Mouse (Mus musculus) embryonic facial prominence, embryonic 11.5 days (tissue): ENCODE results near the gene Tacc2. TPM values are rescaled to one million over a fixed set of nuclear protein-coding genes. Genes with fewer than 3 reads are reported as not detected.

Experiments
- ATAC-seq: fragments of 200-750 bp; cut with Nextera tagmentation; replicated peaks from 2 replicates; pipeline ENCODE4 v1.8.0; 2017; ENCODE audit warnings: low read depth; ENCODE audit not compliant: insufficient number of reproducible peaks, low FRiP score, low TSS enrichment
- DNase-seq: peaks from one replicate; pipeline ENCODE4 v3.0.0-alpha.2; 2015; ENCODE audit warnings: low spot score
- H3K27ac ChIP-seq: fragments of 300-500 bp; sonication (generic); replicated peaks from 2 replicates; pipeline ENCODE4 v1.5.1; 2014; ENCODE audit warnings: mild to moderate bottlenecking, low read depth, low read length, control low read depth
- H3K27me3 ChIP-seq: fragments of 300-500 bp; sonication (generic); 2 replicates; pipeline ENCODE4 v1.6.1; 2014; ENCODE audit warnings: mild to moderate bottlenecking, low read length, moderate library complexity, mixed read lengths; ENCODE audit not compliant: control insufficient read depth, insufficient read depth
- H3K36me3 ChIP-seq: fragments of 300-500 bp; sonication (generic); replicated peaks from 2 replicates; pipeline ENCODE4 v1.6.1; 2014; ENCODE audit warnings: low read depth, mild to moderate bottlenecking, low read length, moderate library complexity, mixed read lengths; ENCODE audit not compliant: control insufficient read depth, insufficient read depth
- H3K4me1 ChIP-seq: fragments of 300-500 bp; sonication (generic); 2 replicates; pipeline ENCODE4 v1.6.1; 2014; ENCODE audit warnings: low read length, mixed read lengths; ENCODE audit not compliant: control insufficient read depth, insufficient read depth
- H3K4me2 ChIP-seq: fragments of 300-500 bp; sonication (generic); 2 replicates; pipeline ENCODE4 v1.6.1; 2014; ENCODE audit warnings: low read depth, mild to moderate bottlenecking, control low read depth, low read length, moderate library complexity
- H3K4me3 ChIP-seq: fragments of 300-500 bp; sonication (generic); 2 replicates; pipeline ENCODE4 v1.5.1; 2014; ENCODE audit warnings: low read depth, low read length, control low read depth
- H3K9ac ChIP-seq: fragments of 300-500 bp; sonication (generic); replicated peaks from 2 replicates; pipeline ENCODE4 v1.6.1; 2014; ENCODE audit warnings: mild to moderate bottlenecking, control low read depth, low read length
- H3K9me3 ChIP-seq: fragments of 300-500 bp; sonication (generic); replicated peaks from 2 replicates; pipeline ENCODE4 v1.6.1; 2016; ENCODE audit warnings: mild to moderate bottlenecking, low read length, inconsistent platforms, mixed read lengths; ENCODE audit not compliant: control insufficient read depth
- WGBS: fragments of 180-500 bp; shearing (Covaris S2); extraction: QIAGEN DNeasy Blood & Tissue Kit; methylation state at CpG from one replicate; pipeline ENCODE4 v1.1.7; 2014; 5-methylcytosine and 5-hydroxymethylcytosine counted together
- polyA plus RNA-seq: library from polyadenylated mRNA; unstranded; fragments of >200 nt; fragmentation: Nextera tagmentation; extraction: Ambion mirVana; gene quantifications from 2 replicates; pipeline ENCODE4 v1.2.1, GENCODE M21; 2014

The Tacc2 gene
- polyA plus RNA-seq, 1 experiment from 2014 or later, result 39.9 TPM

DNA sequence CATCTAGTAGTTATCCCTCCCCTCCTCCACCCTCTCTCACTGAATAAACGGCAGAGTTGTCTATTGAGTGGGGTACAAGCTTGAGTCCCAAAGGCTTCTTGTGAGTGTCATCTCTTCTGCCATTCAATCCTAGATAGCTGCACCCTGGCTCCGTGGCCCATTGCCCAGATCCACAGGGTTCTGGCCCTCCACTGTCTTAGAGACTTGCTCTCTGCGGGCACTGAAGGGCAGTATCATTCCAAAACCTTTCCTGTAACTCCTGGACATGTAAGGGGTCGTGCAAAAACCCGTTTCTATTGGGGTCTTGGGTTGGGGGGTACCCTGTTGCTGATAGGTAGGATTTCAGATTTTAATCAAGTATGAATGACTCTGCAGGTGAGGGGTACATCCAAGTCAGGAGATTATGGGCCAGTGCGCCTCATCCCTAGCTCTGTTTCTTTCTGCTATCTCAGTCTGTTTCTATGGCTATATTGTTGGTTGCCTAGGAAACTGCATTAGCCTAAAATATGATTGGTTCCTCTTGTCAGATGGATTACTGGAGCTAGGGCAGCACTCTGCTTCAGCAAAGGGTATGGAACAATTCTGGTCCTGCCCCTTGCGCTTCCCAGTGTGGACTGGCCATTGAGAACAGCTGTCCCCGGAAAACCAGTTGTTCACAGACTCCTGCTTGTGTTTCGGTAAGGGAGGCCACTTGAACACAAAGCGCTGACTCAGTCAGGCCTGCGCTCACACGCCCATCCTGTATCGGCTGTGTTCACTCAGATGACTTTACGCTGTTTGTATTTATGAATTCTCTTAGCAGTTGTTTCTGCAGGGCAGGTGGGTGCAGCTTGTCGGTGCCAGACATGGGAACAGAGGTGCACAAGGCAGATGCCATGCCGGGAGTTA is 119.4 kb downstream of the Tacc2 start:
- Histone ChIP-seq H3K36me3 (no peaks in the 10 kb centered on the region), H3K4me1 (peaks cover 8% of the 10 kb centered on the region; the same call in 1 of the 2 replicates)
- WGBS, result 84% methylated on average over 16 of the region's 16 CpGs

GRCm38 (mm10) chr7:130698480-130698879 is 121.2 kb downstream of the Tacc2 start:
- Histone ChIP-seq H3K27me3 (no peaks in the 10 kb centered on the region), H3K9me3 (no peaks in the 10 kb centered on the region), H3K27ac (no peak overlapping the region), H3K4me2 (no peak overlapping the region), H3K9ac (no peak overlapping the region), H3K4me3 (no peak overlapping the region), H3K4me1 (peaks cover 6% of the 10 kb centered on the region; the same call in 1 of the 2 replicates), H3K36me3 (no peaks in the 10 kb centered on the region)
- ATAC-seq (no peak), DNase-seq (no peak)

More for the DNA sequence above, 119.4 kb downstream of the Tacc2 start:
- Histone ChIP-seq H3K9me3 (no peaks in the 10 kb centered on the region), H3K27ac (no peak overlapping the region), H3K4me3 (no peak overlapping the region), H3K27me3 (no peaks in the 10 kb centered on the region), H3K9ac (no peak overlapping the region), H3K4me2 (no peak overlapping the region)
- ATAC-seq (no peak), DNase-seq (no peak)

DNA sequence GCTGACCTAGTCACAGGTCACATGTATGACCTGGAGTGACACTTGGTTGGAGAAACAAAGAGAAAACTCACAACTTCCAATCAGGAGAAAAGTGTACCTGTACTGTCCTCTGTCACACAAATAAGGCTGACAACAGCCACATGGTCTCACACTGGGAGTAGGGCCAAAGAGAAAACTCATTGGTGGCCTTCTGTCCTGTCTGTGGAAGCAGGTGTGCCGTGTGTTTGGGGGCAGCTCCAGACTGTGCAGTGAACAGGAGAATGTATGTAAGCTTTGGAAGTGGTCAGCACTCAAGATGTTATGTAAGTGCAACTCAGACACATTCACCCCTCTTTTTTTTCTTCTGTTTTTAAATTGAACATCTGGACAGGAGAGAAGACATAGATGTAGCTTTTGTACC is 124.1 kb downstream of the Tacc2 start:
- WGBS, result 90% methylated on average over 1 of the region's 1 CpGs
- Histone ChIP-seq H3K9me3 (no peaks in the 10 kb centered on the region), H3K4me3 (no peak overlapping the region), H3K4me2 (no peak overlapping the region), H3K36me3 (no peaks in the 10 kb centered on the region), H3K4me1 (no peaks in the 10 kb centered on the region), H3K9ac (no peak overlapping the region), H3K27ac (no peak overlapping the region), H3K27me3 (no peaks in the 10 kb centered on the region)
- no peak for DNase-seq
- ATAC-seq, result no peak

- H3K4me2 ChIP-seq, result no peak overlapping the region
- no peaks in the 10 kb centered on the region for H3K36me3 ChIP-seq
- ATAC-seq (no peak), DNase-seq (no peak)
- H3K4me3 ChIP-seq, result no peak overlapping the region
- H3K4me1 ChIP-seq, result no peaks in the 10 kb centered on the region
- H3K9ac ChIP-seq, result no peak overlapping the region
- no peaks in the 10 kb centered on the region for H3K9me3 ChIP-seq
- no peaks in the 10 kb centered on the region for H3K27me3 ChIP-seq
- no peak overlapping the region for H3K27ac ChIP-seq
- 84% methylated on average over 2 of the region's 2 CpGs for WGBS
Measured at GRCm38 (mm10) chr7:130705230-130705629, 128.0 kb downstream of the Tacc2 start.

DNA sequence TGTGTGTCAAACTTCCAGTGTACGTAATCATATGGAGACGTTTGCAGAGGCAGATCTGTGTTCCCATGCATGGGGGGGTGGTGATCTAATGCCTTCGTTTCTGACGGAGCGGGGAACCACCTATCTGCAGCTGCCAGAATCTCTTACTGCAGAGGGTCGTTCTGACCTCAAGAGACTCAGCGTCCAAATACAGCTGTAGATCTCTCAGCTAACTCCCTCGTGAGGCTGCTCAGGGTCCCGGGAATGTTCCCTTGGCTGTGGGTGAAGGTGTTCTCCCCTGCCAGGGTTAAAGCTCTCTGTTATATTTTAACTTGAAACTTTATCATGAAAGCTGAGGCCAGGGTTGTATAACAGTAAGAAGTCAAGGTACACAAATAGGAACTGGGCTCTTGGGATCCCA is 131.7 kb downstream of the Tacc2 start:
- ATAC-seq (no peak), DNase-seq (no peak)
- 67% methylated on average over 9 of the region's 9 CpGs for WGBS
- Histone ChIP-seq H3K9me3 (no peaks in the 10 kb centered on the region), H3K4me2 (no peak overlapping the region), H3K4me1 (no peaks in the 10 kb centered on the region), H3K27ac (no peak overlapping the region), H3K36me3 (no peaks in the 10 kb centered on the region), H3K9ac (no peak overlapping the region), H3K4me3 (no peak overlapping the region), H3K27me3 (no peaks in the 10 kb centered on the region)

GRCm38 (mm10) chr7:130709372-130710274 is 132.4 kb downstream of the Tacc2 start:
- DNase-seq, result no peak
- Histone ChIP-seq H3K9ac (no peak overlapping the region), H3K36me3 (no peaks in the 10 kb centered on the region), H3K4me1 (no peaks in the 10 kb centered on the region), H3K4me3 (no peak overlapping the region), H3K27ac (no peak overlapping the region), H3K9me3 (no peaks in the 10 kb centered on the region), H3K27me3 (no peaks in the 10 kb centered on the region), H3K4me2 (no peak overlapping the region)
- WGBS, result 63% methylated on average over 9 of the region's 9 CpGs
- no peak for ATAC-seq

DNA sequence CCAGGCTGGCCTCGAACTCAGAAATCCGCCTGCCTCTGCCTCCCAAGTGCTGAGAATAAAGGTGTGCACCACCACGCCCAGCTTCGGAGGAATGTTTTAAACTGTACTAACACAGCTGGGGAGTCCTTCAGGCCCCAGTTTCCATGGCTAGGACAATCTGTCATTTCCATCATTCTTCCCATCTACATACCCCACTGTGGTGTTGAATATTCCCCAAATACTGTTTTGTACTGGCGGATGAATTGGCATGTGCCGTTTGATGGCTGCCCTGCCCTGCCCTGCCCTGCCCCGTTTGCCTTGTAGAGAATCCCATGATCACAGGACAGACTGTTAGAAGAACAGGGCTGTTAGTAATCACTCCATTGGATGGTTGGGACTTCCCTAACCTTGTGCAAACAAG is 134.6 kb downstream of the Tacc2 start:
- H3K4me1 ChIP-seq, result no peaks in the 10 kb centered on the region
- no peaks in the 10 kb centered on the region for H3K9me3 ChIP-seq
- no peak overlapping the region for H3K4me3 ChIP-seq
- DNase-seq, result no peak
- H3K36me3 ChIP-seq, result no peaks in the 10 kb centered on the region
- H3K9ac ChIP-seq, result no peak overlapping the region
- ATAC-seq, result no peak
- H3K4me2 ChIP-seq, result no peak overlapping the region
- H3K27ac ChIP-seq, result no peak overlapping the region
- WGBS, result 92% methylated on average over 6 of the region's 7 CpGs
- H3K27me3 ChIP-seq, result no peaks in the 10 kb centered on the region

GRCm38 (mm10) chr7:130713319-130713718 is 136.1 kb downstream of the Tacc2 start:
- Histone ChIP-seq H3K4me2 (no peak overlapping the region), H3K36me3 (no peaks in the 10 kb centered on the region), H3K4me3 (no peak overlapping the region), H3K27ac (no peak overlapping the region), H3K9ac (no peak overlapping the region), H3K27me3 (no peaks in the 10 kb centered on the region), H3K9me3 (no peaks in the 10 kb centered on the region), H3K4me1 (no peaks in the 10 kb centered on the region)
- no peak for DNase-seq
- ATAC-seq, result no peak
- 71% methylated on average over 6 of the region's 6 CpGs for WGBS
